Mouse (Mus musculus): ENCODE measurements at regions not wholly inside any gene's neighbourhood (a gene's known extent, or its start where the extent isn't known, plus 50 kb on each side); places are given as distances from the start of the nearest gene placed in this dataset.

- DNase-seq (ENCODE audit: low read depth, low spot score) = no peak
These were observed 55.6 kb downstream of the Irf2bp2 start for GRCm38 (mm10) chr8:126538136-126538535.

- DNase-seq (ENCODE audit: low read depth, low spot score) = peak; percentile 88
These were observed 56.7 kb downstream of the Irf2bp2 start for GRCm38 (mm10) chr8:126536928-126537618.

- DNase-seq (ENCODE audit: low read depth, low spot score) = no peak
These were observed 57.5 kb downstream of the Irf2bp2 start for GRCm38 (mm10) chr8:126536132-126536927.

GRCm38 (mm10) chr8:126532284-126532974 lies 57.6 kb upstream of the Tarbp1 start:
- peak; percentile 83 for DNase-seq (ENCODE audit: low read depth, low spot score)

GRCm38 (mm10) chr8:126531459-126531858 lies 56.6 kb upstream of the Tarbp1 start:
- DNase-seq (ENCODE audit: low read depth, low spot score) = peak; percentile 53

GRCm38 (mm10) chr8:126529409-126529808 lies 54.5 kb upstream of the Tarbp1 start:
- no peak for DNase-seq (ENCODE audit: low read depth, low spot score)

GRCm38 (mm10) chr8:126528434-126529080 lies 53.7 kb upstream of the Tarbp1 start:
- no peak for DNase-seq (ENCODE audit: low read depth, low spot score)

GRCm38 (mm10) chr8:126526864-126527571 lies 52.2 kb upstream of the Tarbp1 start:
- no peak for DNase-seq (ENCODE audit: low read depth, low spot score)

GRCm38 (mm10) chr8:126525575-126525974 lies 50.7 kb upstream of the Tarbp1 start:
- peak; percentile 58 for DNase-seq (ENCODE audit: low read depth, low spot score)

All from 3T3-L1 (cell line).